Mouse (Mus musculus) urinary bladder, adult 2 months (tissue): ENCODE results near the gene Tns4. TPM values are rescaled to one million over a fixed set of nuclear protein-coding genes. Genes with fewer than 3 reads are reported as not detected.

Experiments
- DNase-seq: peaks from one replicate; pipeline ENCODE4 v3.0.0; 2022; ENCODE audit warnings: low spot score
- polyA plus RNA-seq: library from polyadenylated mRNA; depleted of rRNA; stranded (reverse); fragments of >200 nt; gene quantifications from 2 replicates; pipeline ENCODE4 v1.2.3, GENCODE M21; 2012; rRNA removed

Tns4 gene
- 26.0 and 28.6 TPM in 2 replicates for polyA plus RNA-seq

DNA sequence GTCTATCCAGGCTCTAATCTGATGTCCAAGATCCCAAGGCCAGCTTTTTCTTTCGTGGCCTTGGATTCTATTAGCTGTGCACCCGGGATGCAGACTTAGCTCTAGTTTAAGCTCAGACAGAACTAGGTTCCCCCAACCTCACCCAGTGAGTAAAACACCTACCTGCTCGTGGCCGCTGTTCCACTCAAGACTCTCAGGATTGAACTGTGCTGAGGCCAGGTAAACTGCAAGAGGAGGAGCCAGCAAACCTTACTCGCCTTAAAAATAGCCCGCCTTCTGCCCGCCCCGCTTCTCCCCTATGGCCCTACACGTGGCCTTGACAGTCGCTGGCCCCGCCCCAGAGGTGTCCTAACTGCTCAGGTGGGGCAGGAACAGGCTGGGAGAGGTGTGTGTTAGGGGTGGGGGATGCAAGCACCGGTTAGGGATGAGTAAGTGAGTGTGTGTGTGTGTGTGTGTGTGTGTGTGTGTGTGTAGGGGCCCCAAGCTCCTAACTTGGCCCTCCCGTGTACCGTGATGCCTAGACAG, at the start of gene Tns4:
Gene Tns4 (minus strand): TSS at position 230 of the 525 bp plus-strand sequence.
- no peak for DNase-seq

DNA sequence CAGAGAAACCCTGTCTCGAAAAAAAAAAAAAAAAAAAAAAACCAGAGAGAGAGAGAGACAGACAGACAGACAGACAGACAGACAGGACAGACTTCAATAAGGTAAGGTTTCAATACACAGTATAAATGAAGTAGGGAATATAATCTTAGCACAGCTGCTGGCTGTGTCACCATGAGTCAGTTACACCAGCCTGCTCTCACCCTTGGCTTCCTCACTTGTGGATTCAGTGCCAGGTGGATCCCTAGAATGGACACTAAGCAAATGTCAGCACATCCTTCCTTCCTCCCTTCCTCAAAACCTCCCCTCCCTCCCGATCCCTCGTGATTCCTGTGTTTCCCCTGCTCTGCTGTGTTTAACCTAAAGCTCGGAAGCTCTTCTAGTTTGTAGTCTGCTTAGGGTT, 48.3 kb upstream of the Tns4 start:
- DNase-seq: no peak

DNA sequence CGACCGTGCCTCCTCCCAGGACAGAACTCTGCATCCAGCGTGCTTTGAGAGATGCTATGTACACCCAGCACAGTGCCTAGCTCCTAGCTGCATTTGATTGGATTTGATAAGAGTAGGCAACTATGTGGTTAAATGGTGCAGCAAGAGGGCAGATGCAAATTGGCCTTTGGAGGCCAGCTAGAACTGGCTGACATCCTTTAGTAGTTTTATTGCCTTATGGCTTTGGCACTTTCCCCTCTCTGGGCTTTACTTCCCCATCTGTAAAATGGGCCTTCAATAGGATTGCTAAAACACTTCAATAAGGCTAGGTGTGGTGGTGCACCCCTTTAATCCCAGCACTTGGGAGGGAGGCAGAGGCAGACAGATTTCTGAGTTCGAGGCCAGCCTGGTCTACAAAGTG, 47.9 kb upstream of the Tns4 start:
- DNase-seq: no peak

DNA sequence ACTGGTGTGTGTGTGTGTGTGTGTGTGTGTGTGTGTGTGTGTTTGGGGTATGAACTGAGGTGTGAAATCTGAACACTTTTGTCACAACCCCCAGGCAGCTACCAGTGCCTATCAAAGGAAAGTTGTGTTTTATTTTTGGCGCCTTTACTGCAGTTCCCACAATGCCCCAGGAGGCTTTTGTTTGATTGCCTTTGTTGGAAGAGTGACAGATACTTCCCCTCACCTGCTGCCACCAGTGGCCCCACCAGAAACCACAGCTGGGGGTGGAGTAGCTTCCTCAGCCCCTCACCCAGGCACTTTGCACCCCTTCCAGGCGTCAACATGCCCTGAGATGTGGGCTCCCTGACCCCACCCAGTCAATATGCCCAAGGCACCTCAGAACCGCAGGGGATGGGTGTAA, 47.3 kb upstream of the Tns4 start:
- DNase-seq: no peak

DNA sequence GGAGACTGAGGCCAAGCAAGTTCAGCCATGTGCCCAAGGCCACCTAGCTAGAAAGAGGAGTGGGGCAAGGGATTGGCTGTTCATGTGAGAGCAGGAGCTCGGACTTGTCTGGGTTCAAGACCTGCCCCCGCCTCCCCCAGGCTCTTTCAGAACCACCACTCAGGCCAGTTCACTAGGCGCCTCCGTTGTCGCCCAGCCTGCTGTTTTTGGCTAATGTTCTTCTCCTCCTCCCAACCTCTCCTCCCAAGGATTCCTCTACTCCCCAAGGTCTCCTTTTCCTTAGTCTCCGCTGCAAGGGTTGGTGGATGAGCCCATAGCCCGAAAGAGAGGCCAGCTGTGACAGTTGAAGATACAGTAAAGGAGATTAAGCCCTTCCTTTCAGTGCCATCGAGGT, 45.9 kb upstream of the Tns4 start:
- no peak for DNase-seq

DNA sequence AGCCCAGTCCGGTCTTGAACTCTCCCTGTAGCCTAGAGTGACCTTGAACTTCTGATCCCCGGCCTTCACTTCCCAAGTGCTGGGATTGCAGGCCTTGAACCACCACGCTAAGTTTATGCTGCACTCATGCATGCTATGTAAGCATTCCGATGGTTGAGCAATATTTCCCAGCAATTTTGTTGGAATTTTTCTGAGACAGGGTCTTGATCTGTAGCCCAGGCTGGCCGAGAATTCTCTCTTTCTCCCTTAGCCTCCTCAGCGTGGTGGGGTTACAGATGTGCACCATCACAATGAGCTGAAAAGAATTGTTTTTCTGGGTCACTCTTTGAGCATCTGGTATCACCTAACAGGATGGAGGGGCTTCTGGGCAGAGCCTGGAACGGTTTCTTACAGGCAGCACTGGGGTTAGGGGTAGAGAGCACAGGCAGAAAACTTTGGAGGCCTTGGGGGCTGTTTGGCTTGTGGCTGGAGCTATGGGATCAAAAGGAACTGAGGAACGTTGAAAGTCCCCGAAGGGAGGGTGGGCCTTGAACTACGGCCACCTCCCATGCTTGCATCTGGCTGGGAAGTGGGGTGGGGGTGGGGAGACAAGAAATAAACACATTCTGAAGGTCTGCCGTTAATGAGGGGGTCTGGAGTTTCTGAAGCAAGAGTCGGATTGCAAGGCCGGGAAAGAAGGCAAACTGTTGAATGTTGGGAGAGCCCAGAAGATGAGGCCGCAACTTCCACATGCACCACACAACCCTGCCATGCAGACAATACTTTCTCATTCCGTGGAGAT, 45.4 kb upstream of the Tns4 start:
- no peak for DNase-seq

DNA sequence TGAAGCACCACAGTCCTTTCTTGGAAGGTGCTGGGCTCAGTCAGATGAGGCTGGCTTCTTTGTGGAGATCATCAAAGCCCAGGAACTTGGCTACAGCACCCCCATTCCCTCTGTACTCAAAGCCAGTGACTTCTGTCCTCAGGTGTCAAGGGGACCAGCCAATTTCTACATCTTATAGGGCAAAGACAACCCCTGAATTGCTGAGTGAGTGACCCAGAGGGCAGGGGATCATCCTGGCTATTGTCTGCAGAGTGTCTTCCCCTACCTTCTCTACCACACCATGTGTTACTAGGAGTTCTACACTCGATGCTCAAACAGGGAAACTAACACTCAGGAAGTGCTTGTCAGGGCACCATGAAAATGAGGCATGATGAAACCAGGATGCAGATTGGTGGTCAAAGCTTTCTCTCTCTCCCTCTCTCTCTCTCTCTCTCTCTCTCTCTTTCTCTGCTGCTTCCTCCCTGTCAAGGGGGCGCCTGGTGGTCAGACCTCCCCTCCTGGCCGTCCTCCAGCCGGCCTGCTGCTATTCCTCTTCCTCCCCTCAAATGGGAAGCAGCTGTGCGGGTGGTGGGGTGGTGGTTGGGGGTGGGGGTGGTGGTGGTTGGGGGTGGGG, 44.3 kb upstream of the Tns4 start:
- no peak for DNase-seq

DNA sequence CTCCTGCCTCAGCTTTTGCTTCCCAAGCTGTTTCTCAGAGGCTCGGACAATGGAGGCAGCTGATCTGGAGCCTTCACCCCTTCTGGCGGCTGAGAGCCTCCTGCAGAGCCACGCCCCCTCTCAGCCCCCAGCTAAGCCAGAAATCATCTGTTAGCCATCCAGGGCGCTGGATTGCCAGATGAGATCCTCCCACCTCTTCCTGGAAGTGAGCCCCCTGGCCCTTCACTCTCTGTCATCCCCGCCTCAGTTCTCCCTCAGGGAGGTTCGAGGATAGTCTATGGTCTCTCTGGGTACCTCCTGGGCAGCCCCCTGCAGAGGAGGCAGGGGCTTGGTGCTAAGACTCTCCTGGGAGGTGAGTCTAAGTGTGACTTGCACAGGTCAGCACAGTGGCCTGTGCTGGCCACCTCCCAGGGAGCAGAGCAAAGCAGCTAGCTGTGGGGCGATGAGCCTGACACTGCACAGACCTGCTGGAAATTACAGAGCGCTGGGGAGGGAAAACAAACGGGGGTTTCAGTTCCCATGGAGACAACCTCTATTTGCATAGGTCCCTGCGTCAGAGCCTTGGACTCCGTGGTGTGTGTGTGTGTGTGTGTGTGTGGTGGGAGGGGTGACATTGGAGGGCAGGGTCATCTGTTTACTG, 43.1 kb upstream of the Tns4 start:
- DNase-seq: no peak

DNA sequence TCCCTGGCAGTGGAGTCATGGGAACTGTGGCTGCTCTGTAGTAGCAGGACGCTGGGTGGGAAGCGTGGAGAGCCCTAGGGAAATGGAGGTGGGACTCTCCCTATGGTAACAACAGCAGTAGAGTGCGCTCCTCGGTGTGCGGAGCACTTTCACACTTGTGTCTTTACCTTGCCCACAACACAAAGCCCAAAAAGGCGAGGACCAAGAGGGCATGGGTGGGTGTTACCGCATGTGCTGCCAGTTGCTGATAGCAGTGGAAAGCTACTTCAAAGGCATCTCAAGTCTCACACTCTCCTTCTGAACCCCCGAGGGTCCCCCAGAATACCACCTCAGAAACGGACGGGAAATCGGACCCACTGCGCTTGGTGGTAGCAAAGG, 42.3 kb upstream of the Tns4 start:
- DNase-seq: no peak

DNA sequence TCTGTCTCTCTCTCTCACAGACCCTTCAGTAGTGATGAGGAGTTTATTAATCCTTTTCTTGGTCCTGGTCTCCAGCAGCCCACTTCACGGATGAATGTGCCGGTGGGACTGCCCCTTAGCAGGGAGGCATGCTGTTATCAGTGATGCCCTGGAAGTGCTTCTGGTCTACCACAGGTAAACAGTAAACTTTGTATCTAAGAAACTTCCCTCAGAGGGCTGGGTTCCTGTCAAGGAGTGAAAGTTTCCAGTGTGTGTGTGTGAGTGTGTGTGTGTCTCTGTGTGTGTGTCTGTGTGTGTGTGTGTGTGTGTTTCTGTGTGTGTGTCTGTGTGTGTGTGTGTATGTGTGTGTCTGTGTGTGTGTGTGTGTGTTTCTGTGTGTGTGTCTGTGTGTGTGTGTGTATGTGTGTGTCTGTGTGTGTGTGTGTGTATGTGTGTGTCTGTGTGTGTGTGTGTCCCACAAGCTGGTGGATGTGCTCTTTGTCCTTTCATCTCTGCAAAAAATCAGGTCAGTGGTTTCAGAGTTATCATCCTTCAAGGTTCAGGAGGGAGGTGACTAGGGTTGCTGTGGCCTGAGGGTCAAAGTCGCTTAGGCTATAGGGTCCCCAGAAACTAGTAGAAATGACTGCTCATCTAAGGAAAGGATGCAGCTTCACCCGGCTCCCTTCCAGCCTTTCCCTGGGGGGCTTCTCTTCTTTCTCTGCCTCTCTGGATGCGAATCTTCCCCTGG, 41.8 kb upstream of the Tns4 start:
- DNase-seq: no peak

DNA sequence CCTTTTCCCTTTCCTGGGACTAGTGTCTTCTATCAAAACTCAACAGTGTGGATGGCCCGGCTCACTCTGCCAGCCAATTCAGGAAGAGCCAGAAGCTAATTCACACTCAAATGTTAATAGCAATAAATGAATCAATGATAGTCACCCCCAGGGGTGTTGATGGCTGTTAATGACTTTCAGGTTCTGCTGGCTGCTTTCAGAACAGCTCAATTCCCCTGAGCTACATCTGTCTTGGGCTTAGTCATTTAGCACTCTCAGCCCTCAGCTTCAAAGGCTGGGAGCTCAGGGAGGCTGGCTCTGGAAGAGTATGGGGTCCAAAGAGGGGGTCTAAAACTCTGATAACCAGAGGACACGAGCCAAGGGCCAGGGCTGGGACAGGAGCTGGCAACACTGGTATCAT, 40.2 kb upstream of the Tns4 start:
- DNase-seq: no peak

DNA sequence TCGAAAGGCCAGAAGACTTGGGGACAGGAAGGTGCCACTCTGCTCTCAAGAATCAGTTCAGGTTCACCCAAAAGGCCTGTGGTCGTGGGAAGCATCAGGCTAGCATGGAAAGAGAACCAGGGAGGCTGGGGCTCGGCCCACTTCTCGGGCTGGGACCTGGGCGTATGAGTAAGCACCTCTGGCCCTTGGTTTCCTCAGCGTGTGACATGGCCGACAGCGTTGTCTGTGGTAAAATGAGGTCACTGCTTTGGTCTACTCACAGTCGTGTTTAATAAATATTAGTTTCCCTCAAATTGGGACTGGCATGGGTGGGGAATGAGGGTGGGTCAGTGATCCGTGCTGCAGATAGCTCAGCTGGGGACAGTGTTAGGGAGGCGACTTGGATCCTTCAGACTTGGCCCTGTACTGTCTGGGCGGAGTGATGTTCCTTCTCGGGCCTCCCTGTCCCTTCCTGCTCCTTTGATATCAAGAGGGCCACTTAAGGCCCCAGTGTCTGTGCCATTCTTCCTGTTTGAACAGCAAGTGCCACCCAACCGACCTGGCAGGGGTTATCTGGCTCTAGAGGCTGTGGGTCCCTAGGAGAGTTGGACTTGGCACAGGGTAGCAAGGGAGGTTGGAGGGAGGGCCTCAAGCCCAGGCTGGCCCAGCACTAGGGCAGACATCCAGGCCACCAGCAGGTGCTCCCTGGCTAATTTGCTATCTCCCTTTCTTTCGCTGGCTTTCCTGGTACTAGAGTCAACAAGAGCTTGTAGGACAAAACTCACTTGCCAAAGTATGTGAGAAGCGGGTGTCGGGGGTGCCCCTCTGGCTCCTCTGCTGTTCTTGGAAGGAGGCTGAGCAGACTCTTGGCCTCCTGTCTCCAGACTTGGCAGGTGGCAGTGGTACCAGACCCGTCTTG, 38.9 kb upstream of the Tns4 start:
- DNase-seq: no peak

DNA sequence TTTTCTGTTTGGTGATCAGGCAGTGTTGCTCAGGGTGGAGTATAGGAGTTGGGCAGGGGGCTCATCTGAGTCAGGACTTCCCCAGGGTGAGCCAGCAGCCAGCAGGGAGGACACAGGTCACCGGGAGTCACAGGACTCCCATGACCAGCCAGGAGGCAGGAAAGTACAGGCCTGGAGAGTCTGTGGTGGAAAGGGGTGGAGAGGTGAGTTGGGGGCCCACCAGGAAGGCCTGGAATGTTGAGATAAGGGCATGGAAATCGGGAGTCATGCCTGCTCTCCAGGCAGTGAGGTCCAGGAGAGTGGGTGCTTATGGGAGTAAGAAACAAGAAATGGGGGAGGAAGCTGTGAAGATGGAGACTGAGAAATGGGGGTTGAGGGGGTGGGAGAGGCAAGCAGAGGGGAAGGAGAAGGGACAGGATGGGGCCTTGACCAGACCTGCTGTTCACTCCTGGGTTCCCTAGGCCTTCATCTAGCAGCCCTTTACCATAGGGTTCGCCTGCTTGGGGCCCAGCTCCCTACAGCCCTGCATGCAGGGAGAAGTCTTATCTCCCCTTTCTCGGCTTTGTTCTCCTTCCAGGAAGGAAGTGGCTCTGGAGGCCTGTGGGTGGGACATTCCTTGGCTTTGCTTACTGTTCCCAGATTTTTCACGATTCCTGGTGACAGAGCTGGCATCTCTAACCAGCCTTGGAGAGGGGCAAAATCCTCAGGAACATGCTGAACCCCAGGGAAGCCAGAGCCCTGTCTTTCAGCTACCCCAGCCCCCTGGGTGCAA, 37.6 kb upstream of the Tns4 start:
- DNase-seq: no peak

DNA sequence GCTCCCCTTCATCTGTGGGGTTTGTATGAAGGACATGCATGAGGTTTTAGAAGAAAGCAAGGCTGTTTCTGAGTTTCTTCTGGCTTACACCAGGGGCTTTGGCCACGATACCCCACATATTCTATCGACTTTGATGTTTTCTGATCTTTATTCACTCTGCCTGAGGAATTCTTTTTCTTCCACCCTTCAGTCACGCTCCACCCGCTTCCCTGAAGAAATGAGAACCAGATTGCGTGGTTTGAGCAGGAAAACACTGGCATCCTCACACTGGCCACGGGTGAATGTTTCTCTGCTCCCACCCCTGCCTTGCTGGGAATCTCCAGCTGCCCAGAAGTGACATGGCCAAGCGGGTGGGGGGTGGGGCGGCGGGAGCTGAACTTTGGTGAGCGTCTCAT, 35.5 kb upstream of the Tns4 start:
- DNase-seq: no peak

DNA sequence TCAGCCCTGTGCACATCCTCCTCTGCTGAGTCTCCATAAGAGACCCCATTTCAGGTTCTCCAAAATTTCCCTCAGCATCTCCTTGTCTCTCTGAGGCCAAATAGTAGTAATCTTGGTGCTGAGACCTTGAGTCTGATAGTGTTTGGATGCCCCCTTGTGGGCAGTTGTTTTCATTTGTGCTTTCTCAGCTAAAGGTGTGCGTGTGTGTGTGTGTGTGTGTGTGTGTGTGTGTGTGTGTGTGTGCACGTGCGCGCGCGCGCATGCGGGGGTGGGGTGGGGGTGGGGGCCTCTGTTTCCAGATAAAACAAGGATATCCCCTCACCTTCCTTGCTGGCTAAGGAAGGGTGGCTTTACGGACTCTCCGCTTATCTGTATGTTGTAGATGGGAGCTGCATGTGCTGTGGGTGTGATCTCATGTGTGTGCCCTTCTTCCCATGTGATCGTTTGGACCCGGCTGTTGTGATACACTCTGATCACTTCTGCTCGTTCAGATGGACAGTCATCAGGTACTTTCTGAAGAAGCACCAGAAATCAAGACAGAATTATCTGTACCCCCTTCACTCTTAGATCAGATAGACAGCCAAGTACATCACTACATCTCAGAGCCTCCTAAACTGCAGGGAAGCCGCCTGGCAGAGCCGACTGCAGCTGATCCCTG, 35.0 kb upstream of the Tns4 start:
- DNase-seq: no peak

DNA sequence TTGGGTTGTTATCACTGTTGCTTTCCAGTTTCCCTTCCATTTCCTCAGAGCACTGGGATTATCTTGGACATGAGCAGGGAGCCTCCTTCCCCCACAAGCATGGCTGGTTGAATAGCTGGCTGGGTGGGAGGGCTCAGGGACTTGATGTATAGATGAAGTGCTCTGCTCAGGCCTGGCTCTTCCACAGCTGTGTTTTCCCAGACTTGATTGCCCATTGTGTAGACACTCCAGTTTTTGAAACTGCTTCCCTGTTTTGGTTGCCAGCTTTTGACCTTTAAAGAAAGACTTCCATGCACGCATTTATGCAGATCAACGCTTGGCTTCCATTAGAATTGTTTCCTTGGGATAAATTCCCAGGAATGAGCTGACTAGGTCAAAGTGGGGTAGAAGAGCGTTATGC, 33.6 kb upstream of the Tns4 start:
- DNase-seq: no peak

DNA sequence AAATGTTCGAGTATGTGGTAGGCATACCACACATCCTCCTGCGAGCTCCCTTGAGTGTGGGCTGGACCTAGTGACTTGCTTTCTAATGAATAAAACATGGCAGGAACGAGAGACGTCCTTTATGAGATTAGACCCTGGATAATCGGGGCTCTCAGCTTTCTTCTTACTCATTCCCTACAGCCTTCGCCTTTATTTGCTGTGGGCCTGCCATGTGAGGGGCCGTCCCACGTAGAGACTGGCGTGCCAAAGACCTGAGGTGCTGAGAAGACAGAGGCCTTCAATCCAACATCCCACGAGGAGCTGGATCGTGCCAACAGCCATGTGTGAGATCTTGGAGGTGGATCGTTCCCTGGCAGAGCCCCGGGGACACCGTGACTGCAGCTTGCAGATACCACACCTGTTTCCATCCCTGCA, 32.1 kb upstream of the Tns4 start:
- DNase-seq: no peak

DNA sequence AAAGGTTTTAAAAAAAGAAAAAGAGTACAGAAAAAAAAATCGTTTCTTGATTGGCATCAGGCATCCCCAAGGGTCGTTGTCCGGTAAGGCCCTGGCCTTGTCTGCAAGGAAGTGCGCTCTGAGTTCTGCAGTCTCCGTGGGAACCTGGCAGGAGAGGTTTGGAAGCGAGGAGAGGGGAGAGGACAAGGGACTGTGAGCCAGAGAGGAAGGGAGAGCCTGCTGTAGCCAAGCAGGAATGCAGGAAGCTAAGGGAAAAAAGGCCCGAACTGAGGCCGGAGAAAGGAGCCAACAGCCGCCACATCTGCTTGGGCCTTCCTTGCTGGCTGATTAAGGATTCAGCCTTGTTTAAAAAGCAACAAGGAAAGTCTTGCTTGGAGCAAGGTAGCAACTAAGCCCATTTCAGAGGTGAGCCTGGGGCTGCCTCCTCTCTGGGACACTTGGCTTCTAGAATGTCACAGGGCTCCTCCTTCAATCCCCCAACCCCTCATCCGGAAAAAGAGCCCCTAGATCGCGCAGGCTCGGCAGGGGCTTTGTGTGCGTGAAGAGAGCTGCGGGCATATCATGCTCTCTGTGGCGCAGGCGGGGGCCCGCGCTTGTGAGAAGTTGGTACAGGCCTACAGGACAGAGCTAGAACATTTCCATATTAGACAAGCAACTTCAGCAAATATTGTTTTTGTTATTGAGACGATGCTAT, 31.6 kb upstream of the Tns4 start:
- no peak for DNase-seq

DNA sequence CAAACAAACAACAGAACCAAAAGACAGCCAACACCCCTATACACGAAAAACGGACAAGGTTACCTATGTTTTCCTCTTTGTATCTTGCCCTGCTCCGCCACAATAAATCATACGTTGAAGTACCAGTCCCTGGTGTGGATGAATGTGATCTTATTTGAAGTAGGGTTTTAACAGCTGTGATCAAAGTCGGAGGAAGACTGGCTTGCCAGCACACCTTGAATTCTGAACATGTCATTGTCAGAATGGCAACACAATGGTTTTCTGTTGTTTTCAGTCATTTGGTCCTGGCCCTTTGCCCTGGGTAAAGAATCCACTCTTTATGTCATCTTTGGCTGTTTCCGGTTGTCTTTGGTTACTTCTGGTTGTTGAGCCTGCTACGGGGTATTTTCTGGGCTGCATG, 29.9 kb upstream of the Tns4 start:
- no peak for DNase-seq
